Mouse (Mus musculus) liver, postnatal 0 days (tissue): ENCODE data around the gene Med26.

ENCODE experiments used
- CTCF ChIP-seq: sonication (generic); IDR thresholded peaks from 2 replicates; pipeline ENCODE4 v1.5.1; 2016; ENCODE audit warnings: antibody characterized with exemption, low read depth
- EP300 ChIP-seq: IDR thresholded peaks from 2 replicates; pipeline ENCODE4 v1.6.1; 2016; ENCODE audit warnings: antibody characterized with exemption, low read depth, mild to moderate bottlenecking

DNA sequence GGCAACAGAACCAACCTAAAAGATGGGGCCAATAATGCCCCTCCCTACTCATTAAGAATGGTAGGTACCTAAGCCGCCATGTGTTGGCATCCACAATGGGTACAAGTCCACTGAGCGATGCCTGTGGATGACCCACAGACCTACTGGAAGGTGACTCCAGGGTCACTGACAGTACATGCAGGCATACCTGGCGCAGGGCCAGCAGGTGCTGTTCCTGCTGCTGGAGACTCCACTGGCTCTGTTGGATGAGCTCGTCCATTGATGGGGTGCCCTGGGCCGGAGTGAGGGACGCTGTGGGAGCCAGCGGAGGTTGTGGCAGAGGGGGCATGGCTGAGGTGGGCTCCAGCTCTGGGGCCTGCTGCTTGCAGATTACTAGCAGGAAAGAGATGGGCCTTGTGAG, 77.4 kb downstream of the Med26 start:
- TF ChIP-seq EP300: no peak
- no peak for TF ChIP-seq CTCF
